Mouse (Mus musculus) induced T-regulatory cell, adult 2 months (primary cell): Measurements from ENCODE around the gene Olfr70.

ENCODE experiments used
- DNase-seq: peaks from one replicate; pipeline ENCODE4 v3.0.0-alpha.2; 2012; ENCODE audit warnings: low read depth

The Olfr70 gene

GRCm38 (mm10) chr4:43655656-43656338 is 44.8 kb downstream of the Olfr70 start:
- DNase-seq: no peak

DNA sequence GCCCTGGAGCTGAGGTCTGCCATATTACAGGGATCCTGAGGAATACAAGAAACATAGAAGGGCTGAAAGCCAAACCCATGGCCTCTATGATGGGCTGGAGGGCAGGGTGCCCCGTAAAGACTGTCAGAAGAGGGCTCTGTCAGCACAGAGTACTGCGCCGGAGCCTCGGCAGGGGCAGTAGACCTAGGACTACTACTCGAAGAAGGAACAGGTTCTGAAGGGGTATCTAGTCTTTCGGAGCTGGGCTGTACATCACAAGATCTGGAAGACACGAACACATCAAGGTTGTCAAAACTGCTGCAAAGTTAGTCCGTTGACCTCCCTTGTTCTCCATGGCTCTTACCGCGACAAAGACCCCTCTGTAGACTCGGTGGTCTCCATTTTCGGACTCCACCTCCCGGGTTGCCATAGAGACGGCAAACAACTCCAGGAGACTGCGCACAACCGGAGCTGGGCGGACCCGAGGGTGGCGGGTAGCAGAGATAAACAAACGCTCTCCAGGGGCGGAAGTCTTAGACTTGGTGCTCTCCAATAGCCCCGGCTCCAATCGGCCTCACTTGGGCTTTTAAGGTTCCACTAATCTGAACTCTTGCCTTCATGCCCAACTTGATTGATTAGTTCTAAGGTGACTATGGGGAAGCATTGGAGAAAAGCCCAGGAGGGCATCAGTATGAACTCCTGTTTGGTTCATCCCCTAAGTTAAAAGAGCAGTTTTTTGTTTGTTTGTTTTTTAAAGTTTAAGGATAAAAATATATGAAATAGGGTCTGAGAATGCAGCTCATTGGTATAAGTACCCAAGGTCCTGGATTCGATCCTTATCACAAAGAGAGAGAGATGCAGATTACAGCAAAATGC is 47.2 kb downstream of the Olfr70 start, which contains the start of gene Spag8:
Spag8 (minus strand) TSS at position 434 of the 855 bp plus-strand sequence.
- peak; percentile 41 for DNase-seq

- DNase-seq: no peak
Observed at GRCm38 (mm10) chr4:43652726-43653125, 47.9 kb downstream of the Olfr70 start.

DNA sequence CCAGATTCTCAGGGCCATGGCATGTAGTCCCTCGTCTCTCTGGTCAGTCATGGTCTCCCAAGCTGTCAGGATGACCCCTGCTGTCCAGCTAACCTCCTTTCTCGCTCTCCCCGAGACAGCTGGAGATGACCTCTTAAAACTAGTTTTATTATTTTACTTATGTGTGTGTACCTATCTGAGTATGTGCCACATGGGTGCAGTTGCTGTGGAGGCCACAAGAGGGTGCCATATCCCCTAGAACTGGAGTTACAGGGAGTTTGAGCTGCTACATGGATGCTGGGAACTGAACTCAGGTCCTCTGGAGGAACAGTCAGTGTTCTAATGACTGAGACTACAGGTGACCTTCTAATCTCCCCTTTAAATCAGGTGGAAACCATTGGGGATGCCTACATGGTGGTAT is 50.8 kb downstream of the Olfr70 start:
- no peak for DNase-seq
